Mouse (Mus musculus): ENCODE measurements at regions not wholly inside any gene's neighbourhood (a gene's known extent, or its start where the extent isn't known, plus 50 kb on each side); places are given as distances from the start of the nearest gene placed in this dataset.
"Not testable (repeated sequence)": the region's sequence is repeated elsewhere in the genome, so short reads cannot be mapped to it uniquely, and the experiment has no call there.

GRCm38 (mm10) chr8:68958701-68959100 lies 250.1 kb upstream of the Zfp930 start:
- DNase-seq (ENCODE audit: low read depth, low spot score), result no peak

GRCm38 (mm10) chr8:68961981-68962380 lies 246.9 kb upstream of the Zfp930 start:
- DNase-seq (ENCODE audit: low read depth, low spot score), result no peak

GRCm38 (mm10) chr8:68975773-68976172 lies 233.1 kb upstream of the Zfp930 start:
- DNase-seq (ENCODE audit: low read depth, low spot score), result no peak

- DNase-seq (ENCODE audit: low read depth, low spot score), result no peak
These were observed 231.7 kb upstream of the Zfp930 start for GRCm38 (mm10) chr8:68977159-68977558.

GRCm38 (mm10) chr8:68983181-68983580 lies 225.7 kb upstream of the Zfp930 start:
- not testable (repeated sequence) for DNase-seq (ENCODE audit: low read depth, low spot score)

GRCm38 (mm10) chr8:68983691-68984090 lies 225.1 kb upstream of the Zfp930 start:
- no peak for DNase-seq (ENCODE audit: low read depth, low spot score)

GRCm38 (mm10) chr8:68984487-68984886 lies 224.4 kb upstream of the Zfp930 start:
- DNase-seq (ENCODE audit: low read depth, low spot score), result peak; percentile 11

GRCm38 (mm10) chr8:68986425-68986824 lies 222.4 kb upstream of the Zfp930 start:
- DNase-seq (ENCODE audit: low read depth, low spot score), result no peak

Measured in WW6 (cell line).